Mouse (Mus musculus) thymus, adult 2 months (tissue): ENCODE data around the gene Chid1. TPM values are rescaled to one million over a fixed set of nuclear protein-coding genes. Genes with fewer than 3 reads are reported as not detected.

Experiments used
- DNase-seq: peaks from one replicate; pipeline ENCODE4 v3.0.0; 2021
- H3K27ac ChIP-seq: fragments of 200-500 bp; 2 replicates; pipeline ENCODE4 v1.5.1; 2012; ENCODE audit warnings: low read length, control low read depth; ENCODE audit not compliant: control insufficient read depth, insufficient read depth
- H3K27me3 ChIP-seq: fragments of 200-500 bp; 2 replicates; pipeline ENCODE4 v1.6.1; 2012; ENCODE audit warnings: mild to moderate bottlenecking, low read length, moderate library complexity, mixed read lengths; ENCODE audit not compliant: control insufficient read depth, insufficient read depth
- H3K36me3 ChIP-seq: fragments of 200-500 bp; 2 replicates; pipeline ENCODE4 v1.6.1; 2012; ENCODE audit warnings: mild to moderate bottlenecking, low read length, moderate library complexity; ENCODE audit not compliant: control insufficient read depth, insufficient read depth
- H3K4me1 ChIP-seq: fragments of 200-500 bp; replicated peaks from 2 replicates; pipeline ENCODE4 v1.6.1; 2012; ENCODE audit warnings: low read length; ENCODE audit not compliant: control insufficient read depth, insufficient read depth
- H3K4me3 ChIP-seq: fragments of 200-500 bp; 2 replicates; pipeline ENCODE4 v1.5.1; 2012; ENCODE audit warnings: mild to moderate bottlenecking, low read length, control low read depth, moderate library complexity; ENCODE audit not compliant: control insufficient read depth, insufficient read depth
- CTCF ChIP-seq: fragments of 200-500 bp; IDR thresholded peaks from 2 replicates; pipeline ENCODE4 v1.5.1; 2012; ENCODE audit warnings: mild to moderate bottlenecking, control low read depth, low read length, moderate library complexity, borderline replicate concordance; ENCODE audit not compliant: control insufficient read depth, poor library complexity, insufficient read depth; ENCODE audit errors: extremely low read depth
- POLR2A ChIP-seq: fragments of 200-500 bp; IDR thresholded peaks from 2 replicates; pipeline ENCODE4 v1.6.1; 2012; ENCODE audit warnings: mild to moderate bottlenecking, low read length, control low read depth, moderate library complexity; ENCODE audit not compliant: control insufficient read depth, poor library complexity, insufficient read depth; ENCODE audit errors: extremely low read depth
- WGBS: fragments of 180-500 bp; shearing (Covaris S2); methylation state at CpG from one replicate; pipeline ENCODE4 v1.1.7; 2018; 5-methylcytosine and 5-hydroxymethylcytosine counted together
- polyA plus RNA-seq: library from polyadenylated mRNA; depleted of rRNA; stranded (reverse); fragments of >200 nt; gene quantifications from 2 replicates; pipeline ENCODE4 v1.2.3, GENCODE M21; 2012

The Chid1 gene
- polyA plus RNA-seq, 1 experiment: 36.8 TPM

DNA sequence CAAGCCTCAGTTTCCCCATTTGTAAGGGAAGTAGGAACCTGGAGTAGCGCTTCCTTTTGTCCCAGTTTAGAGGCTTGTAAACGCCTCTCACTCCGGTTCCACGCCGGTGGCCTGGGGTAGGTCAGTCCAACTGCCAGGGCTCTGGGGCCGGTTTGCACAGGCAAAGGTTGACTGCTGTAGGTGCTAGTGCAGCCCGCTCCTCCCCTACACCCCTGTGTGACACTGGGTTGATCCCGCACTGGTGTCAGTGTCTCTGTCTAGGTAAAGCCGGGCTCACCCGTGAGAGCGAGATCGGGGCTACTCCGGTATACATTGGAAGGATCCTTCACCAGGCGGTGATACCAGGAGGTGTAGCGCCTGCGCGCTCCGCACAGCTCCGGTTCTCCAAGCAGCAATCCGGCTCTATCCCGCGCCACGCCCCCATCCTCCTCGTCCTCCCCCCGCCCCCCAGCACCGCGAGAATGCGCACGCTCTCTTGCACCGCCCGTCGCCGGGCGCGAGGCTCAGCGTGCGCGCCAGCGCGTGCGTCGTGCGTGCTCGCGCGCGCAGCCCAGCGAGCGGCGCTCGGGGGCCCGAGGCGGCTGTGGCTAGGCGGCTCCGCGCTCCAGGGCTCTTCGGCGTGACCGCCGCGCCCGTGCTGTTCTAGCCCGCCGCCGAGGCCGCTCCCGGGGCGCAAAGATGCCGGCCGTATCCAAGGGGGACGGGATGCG, 22.2 kb upstream of the Chid1 start, which contains the start of gene Ap2a2:
Ap2a2 (plus strand) TSS at position 492 of the 710 bp plus-strand sequence.
- Histone ChIP-seq H3K4me3 (peak within 1 kb of the TSS; percentile 64), H3K27me3 (no peaks in the 10 kb centered on the region), H3K36me3 (no peaks in the 10 kb centered on the region), H3K27ac (no peak within 1 kb of the TSS), H3K4me1 (peaks cover 24% of the 10 kb centered on the region)
- WGBS: 1% methylated on average over 71 of the region's 72 CpGs
- peak; percentile 84 for DNase-seq
- TF ChIP-seq CTCF (0 out of 2 replicates have a peak, but pooled peaks have one; percentile 39), POLR2A (peak; percentile 86)

DNA sequence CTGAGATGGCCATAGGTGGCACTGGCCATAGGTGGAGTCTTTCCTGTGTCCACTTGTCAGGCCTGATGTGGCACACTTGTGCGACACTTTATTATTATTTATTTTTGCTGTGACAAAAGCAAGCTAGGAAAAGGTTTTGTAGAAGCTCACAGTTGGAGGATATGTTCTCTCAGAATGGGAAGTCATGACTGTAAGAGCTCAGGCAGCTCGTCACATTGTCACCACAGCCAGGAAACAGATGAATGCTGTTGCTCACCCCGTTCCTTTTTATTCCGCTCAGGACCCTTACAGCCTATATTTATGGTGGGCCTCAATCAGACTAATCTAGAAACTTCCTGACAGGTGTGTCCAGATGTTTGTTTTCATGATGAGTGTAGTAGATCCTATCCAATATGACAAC, 20.8 kb upstream of the Chid1 start:
- 38% methylated on average over 4 of the region's 4 CpGs for WGBS
- TF ChIP-seq POLR2A (no peak), CTCF (no peak)
- Histone ChIP-seq H3K27me3 (no peaks in the 10 kb centered on the region), H3K4me3 (no peak overlapping the region), H3K36me3 (no peaks in the 10 kb centered on the region), H3K4me1 (peaks cover 24% of the 10 kb centered on the region), H3K27ac (no peak overlapping the region)
- no peak for DNase-seq

GRCm38 (mm10) chr7:141559726-141560325, 20.2 kb upstream of the Chid1 start:
- no peak overlapping the region for H3K4me3 ChIP-seq
- H3K4me1 ChIP-seq: peaks cover 24% of the 10 kb centered on the region
- no peak overlapping the region for H3K27ac ChIP-seq
- TF ChIP-seq POLR2A (no peak), CTCF (no peak)
- H3K27me3 ChIP-seq: no peaks in the 10 kb centered on the region
- WGBS: 49% methylated on average over 2 of the region's 2 CpGs
- no peaks in the 10 kb centered on the region for H3K36me3 ChIP-seq
- no peak for DNase-seq

GRCm38 (mm10) chr7:141558946-141559345, 19.3 kb upstream of the Chid1 start:
- no peaks in the 10 kb centered on the region for H3K36me3 ChIP-seq

GRCm38 (mm10) chr7:141558329-141558776, 18.7 kb upstream of the Chid1 start:
- no peak for DNase-seq
- Histone ChIP-seq H3K4me3 (no peak overlapping the region), H3K27me3 (no peaks in the 10 kb centered on the region), H3K4me1 (peaks cover 24% of the 10 kb centered on the region), H3K36me3 (no peaks in the 10 kb centered on the region), H3K27ac (no peak overlapping the region)
- TF ChIP-seq CTCF: no peak
- TF ChIP-seq POLR2A: no peak
- 12% methylated on average over 4 of the region's 4 CpGs for WGBS

More at GRCm38 (mm10) chr7:141558946-141559345, 19.3 kb upstream of the Chid1 start:
- Histone ChIP-seq H3K4me1 (peaks cover 24% of the 10 kb centered on the region), H3K27ac (no peak overlapping the region), H3K4me3 (no peak overlapping the region), H3K27me3 (no peaks in the 10 kb centered on the region)
- TF ChIP-seq POLR2A: no peak
- no peak for TF ChIP-seq CTCF
- no peak for DNase-seq

GRCm38 (mm10) chr7:141550464-141550863, 10.8 kb upstream of the Chid1 start:
- Histone ChIP-seq H3K27me3 (no peaks in the 10 kb centered on the region), H3K4me3 (no peak overlapping the region), H3K4me1 (no peaks in the 10 kb centered on the region), H3K27ac (no peak overlapping the region), H3K36me3 (no peaks in the 10 kb centered on the region)
- DNase-seq: no peak
- WGBS: 82% methylated on average over 2 of the region's 2 CpGs
- TF ChIP-seq POLR2A (no peak), CTCF (no peak)
